15 mouse cellular contexts compared by ENCODE assay signal in genomic region chr13:15011638-15012037, GRCm38 (mm10).
A peak's percentile ranks its signal among the peaks of the same experiment; 100 is the strongest.
DNase-seq lines count a peak whose midpoint lies in the region; ATAC-seq lines count a peak whose summit lies in the region.
"Had no signal": no experiment of that assay in that cellular context is flagged by ENCODE, and none has a peak within 500 bp of the region (broad histone marks: within the 10 kb centered on the region; RNA-seq: fewer than 3 reads in every experiment).

No protein-coding gene starts in this region.

- H3K36me3 ChIP-seq in limb, embryonic 11.5 days (ENCODE audit: control insufficient read depth, insufficient read depth, low read length): no peaks in the 10 kb centered on the region
- H3K36me3 ChIP-seq in limb, embryonic 10.5 days: no peaks in the 10 kb centered on the region
- no peaks in the 10 kb centered on the region for H3K36me3 ChIP-seq in embryonic facial prominence, embryonic 14.5 days (ENCODE audit: control insufficient read depth, insufficient read depth, low read length)
- no peaks in the 10 kb centered on the region for H3K36me3 ChIP-seq in kidney, embryonic 16.5 days (ENCODE audit: insufficient read depth, low read length)
- H3K36me3 ChIP-seq in neural tube, embryonic 11.5 days (ENCODE audit: control insufficient read depth, insufficient read depth, low read length): no peaks in the 10 kb centered on the region
- H3K36me3 ChIP-seq in forebrain, embryonic 16.5 days (ENCODE audit: control insufficient read depth, insufficient read depth): no peaks in the 10 kb centered on the region
- H3K36me3 ChIP-seq: embryonic facial prominence, embryonic 12.5 days; forebrain, embryonic 12.5 days had no signal

- H3K9ac ChIP-seq in limb, embryonic 11.5 days (ENCODE audit: low read length): no peak overlapping the region
- H3K9ac ChIP-seq in embryonic facial prominence, embryonic 14.5 days (ENCODE audit: low read depth, low read length): no peak overlapping the region
- no peak overlapping the region for H3K9ac ChIP-seq in kidney, embryonic 16.5 days (replicated peaks; ENCODE audit: low read length)
- no peak overlapping the region for H3K9ac ChIP-seq in neural tube, embryonic 11.5 days (ENCODE audit: low read length)
- H3K9ac ChIP-seq in forebrain, embryonic 16.5 days (replicated peaks; ENCODE audit: low read depth, low read length): no peak overlapping the region
- H3K9ac ChIP-seq: embryonic facial prominence, embryonic 12.5 days; forebrain, embryonic 12.5 days had no signal

- no peak for DNase-seq in limb, embryonic 11.5 days (ENCODE audit: low spot score)
- no peak for DNase-seq in limb, embryonic 10.5 days (ENCODE audit: low spot score)
- DNase-seq in embryonic facial prominence, embryonic 14.5 days (ENCODE audit: low spot score): peak; percentile 34
- peak; percentile 26 for DNase-seq in neural tube, embryonic 11.5 days (ENCODE audit: low spot score)
- no peak for DNase-seq in urinary bladder, postnatal 25 days (ENCODE audit: low spot score)
- DNase-seq: adrenal gland, postnatal 36 days; cerebellum, adult 11 months; gastrocnemius, postnatal 14 days; lung, adult 18-20 months; thymus, postnatal 4 days had no signal

- H3K4me1 ChIP-seq in limb, embryonic 11.5 days (ENCODE audit: control insufficient read depth, insufficient read depth, low read length): no peaks in the 10 kb centered on the region
- 0 out of 2 replicates have a peak, but pooled peaks cover 5% of the 10 kb centered on the region for H3K4me1 ChIP-seq in limb, embryonic 10.5 days
- H3K4me1 ChIP-seq in embryonic facial prominence, embryonic 14.5 days (ENCODE audit: control insufficient read depth, insufficient read depth, low read length): no peaks in the 10 kb centered on the region
- no peaks in the 10 kb centered on the region for H3K4me1 ChIP-seq in kidney, embryonic 16.5 days (ENCODE audit: insufficient read depth, low read length)
- no peaks in the 10 kb centered on the region for H3K4me1 ChIP-seq in neural tube, embryonic 11.5 days (ENCODE audit: control insufficient read depth, insufficient read depth, low read length)
- H3K4me1 ChIP-seq in forebrain, embryonic 16.5 days (replicated peaks; ENCODE audit: control insufficient read depth, insufficient read depth, low read length): no peaks in the 10 kb centered on the region
- H3K4me1 ChIP-seq: embryonic facial prominence, embryonic 12.5 days; forebrain, embryonic 12.5 days; megakaryocyte, embryonic 14.5 days had no signal

- H3K27me3 ChIP-seq in limb, embryonic 11.5 days (ENCODE audit: control insufficient read depth, insufficient read depth, low read length): no peaks in the 10 kb centered on the region
- no peaks in the 10 kb centered on the region for H3K27me3 ChIP-seq in limb, embryonic 10.5 days (ENCODE audit: low read depth, poor library complexity, severe bottlenecking)
- H3K27me3 ChIP-seq in embryonic facial prominence, embryonic 14.5 days (replicated peaks; ENCODE audit: control insufficient read depth, insufficient read depth, low read length): no peaks in the 10 kb centered on the region
- H3K27me3 ChIP-seq in kidney, embryonic 16.5 days (ENCODE audit: insufficient read depth, low read length): no peaks in the 10 kb centered on the region
- no peaks in the 10 kb centered on the region for H3K27me3 ChIP-seq in neural tube, embryonic 11.5 days (ENCODE audit: control insufficient read depth, insufficient read depth, low read length)
- no peaks in the 10 kb centered on the region for H3K27me3 ChIP-seq in forebrain, embryonic 16.5 days (replicated peaks; ENCODE audit: control insufficient read depth, insufficient read depth, low read length)
- H3K27me3 ChIP-seq: embryonic facial prominence, embryonic 12.5 days; forebrain, embryonic 12.5 days; megakaryocyte, embryonic 14.5 days had no signal

- peak; percentile 44; the same call in 1 of the 2 replicates for ATAC-seq in limb, embryonic 11.5 days (ENCODE audit: insufficient number of reproducible peaks, low FRiP score, low TSS enrichment, low read depth)
- no peak for ATAC-seq in embryonic facial prominence, embryonic 14.5 days (ENCODE audit: low read depth)
- peak; percentile 92; the same call in 1 of the 2 replicates for ATAC-seq in kidney, embryonic 16.5 days (ENCODE audit: low FRiP score, low TSS enrichment)
- ATAC-seq in neural tube, embryonic 11.5 days (ENCODE audit: insufficient read depth, low FRiP score, low TSS enrichment): peak; percentile 41; the same call in 1 of the 2 replicates
- no peak for ATAC-seq in forebrain, embryonic 16.5 days

- H3K4me2 ChIP-seq in limb, embryonic 11.5 days (ENCODE audit: low read depth, severe bottlenecking): no peak overlapping the region
- H3K4me2 ChIP-seq in embryonic facial prominence, embryonic 14.5 days (ENCODE audit: low read depth, low read length): no peak overlapping the region
- no peak overlapping the region for H3K4me2 ChIP-seq in kidney, embryonic 16.5 days (replicated peaks; ENCODE audit: low read depth, low read length)
- no peak overlapping the region for H3K4me2 ChIP-seq in neural tube, embryonic 11.5 days (ENCODE audit: low read depth)
- H3K4me2 ChIP-seq in forebrain, embryonic 16.5 days (ENCODE audit: low read length): no peak overlapping the region
- H3K4me2 ChIP-seq: embryonic facial prominence, embryonic 12.5 days; forebrain, embryonic 12.5 days had no signal

- H3K9me3 ChIP-seq in limb, embryonic 11.5 days (ENCODE audit: control insufficient read depth, low read length): no peaks in the 10 kb centered on the region
- H3K9me3 ChIP-seq in limb, embryonic 10.5 days (replicated peaks): no peaks in the 10 kb centered on the region
- H3K9me3 ChIP-seq in embryonic facial prominence, embryonic 14.5 days (ENCODE audit: control insufficient read depth, low read length): no peaks in the 10 kb centered on the region
- no peaks in the 10 kb centered on the region for H3K9me3 ChIP-seq in kidney, embryonic 16.5 days (ENCODE audit: low read length)
- H3K9me3 ChIP-seq in neural tube, embryonic 11.5 days (ENCODE audit: control insufficient read depth, low read length): no peaks in the 10 kb centered on the region
- H3K9me3 ChIP-seq in forebrain, embryonic 16.5 days (ENCODE audit: control insufficient read depth, low read length): no peaks in the 10 kb centered on the region
- H3K9me3 ChIP-seq: embryonic facial prominence, embryonic 12.5 days; forebrain, embryonic 12.5 days; megakaryocyte, embryonic 14.5 days had no signal

- no peak overlapping the region for H3K4me3 ChIP-seq in limb, embryonic 11.5 days (ENCODE audit: low read depth, low read length)
- no peak overlapping the region for H3K4me3 ChIP-seq in limb, embryonic 10.5 days
- no peak overlapping the region for H3K4me3 ChIP-seq in embryonic facial prominence, embryonic 14.5 days (ENCODE audit: low read depth, low read length)
- no peak overlapping the region for H3K4me3 ChIP-seq in kidney, embryonic 16.5 days (ENCODE audit: low read length)
- H3K4me3 ChIP-seq in neural tube, embryonic 11.5 days (ENCODE audit: low read depth, low read length): no peak overlapping the region
- no peak overlapping the region for H3K4me3 ChIP-seq in forebrain, embryonic 16.5 days (replicated peaks; ENCODE audit: low read length)
- H3K4me3 ChIP-seq: embryonic facial prominence, embryonic 12.5 days; forebrain, embryonic 12.5 days; megakaryocyte, embryonic 14.5 days had no signal

- no peak overlapping the region for H3K27ac ChIP-seq in limb, embryonic 11.5 days (replicated peaks; ENCODE audit: low read depth, low read length)
- H3K27ac ChIP-seq in limb, embryonic 10.5 days: no peak overlapping the region
- H3K27ac ChIP-seq in embryonic facial prominence, embryonic 14.5 days (replicated peaks; ENCODE audit: low read depth, low read length): no peak overlapping the region
- H3K27ac ChIP-seq in kidney, embryonic 16.5 days (ENCODE audit: low read length): no peak overlapping the region
- no peak overlapping the region for H3K27ac ChIP-seq in neural tube, embryonic 11.5 days (ENCODE audit: low read depth, low read length)
- no peak overlapping the region for H3K27ac ChIP-seq in forebrain, embryonic 16.5 days (ENCODE audit: low read length)
- H3K27ac ChIP-seq: embryonic facial prominence, embryonic 12.5 days; forebrain, embryonic 12.5 days had no signal

Comparison
In these comparisons a context has a peak if more than half of its experiments do, and no peak if none do; other contexts are left out.
1. ATAC-seq: peak in limb, embryonic 11.5 days (single experiment), kidney, embryonic 16.5 days (single experiment) and neural tube, embryonic 11.5 days (single experiment); none in embryonic facial prominence, embryonic 14.5 days (single experiment) and forebrain, embryonic 16.5 days (single experiment).
2. DNase-seq: peak in embryonic facial prominence, embryonic 14.5 days (single experiment) and neural tube, embryonic 11.5 days (single experiment); none in limb, embryonic 11.5 days (single experiment), limb, embryonic 10.5 days (single experiment) and urinary bladder, postnatal 25 days (single experiment).